Mouse (Mus musculus): ENCODE measurements at regions not wholly inside any gene's neighbourhood (a gene's known extent, or its start where the extent isn't known, plus 50 kb on each side); places are given as distances from the start of the nearest gene placed in this dataset.

- DNase-seq (ENCODE audit: low spot score in 2 of 2), result peak in 1 of 2 experiments; percentile 22
These were observed 99.0 kb upstream of the Slc7a12 start for GRCm38 (mm10) chr3:14381421-14381992.

GRCm38 (mm10) chr3:14390656-14391055 lies 89.8 kb upstream of the Slc7a12 start:
- DNase-seq (ENCODE audit: low spot score in 2 of 2), result no peak

GRCm38 (mm10) chr3:14398676-14399075 lies 81.8 kb upstream of the Slc7a12 start:
- DNase-seq (ENCODE audit: low spot score in 2 of 2), result no peak

- no peak for DNase-seq (ENCODE audit: low spot score in 2 of 2)
These were observed 71.9 kb upstream of the Slc7a12 start for GRCm38 (mm10) chr3:14408435-14409125.
